Mouse (Mus musculus): ENCODE data around the gene Mib2. TPM values are rescaled to one million over a fixed set of nuclear protein-coding genes. Genes with fewer than 3 reads are reported as not detected.

Gene Mib2
- total RNA-seq, 2 experiments from 2014 or later = 111 to 114 TPM

DNA sequence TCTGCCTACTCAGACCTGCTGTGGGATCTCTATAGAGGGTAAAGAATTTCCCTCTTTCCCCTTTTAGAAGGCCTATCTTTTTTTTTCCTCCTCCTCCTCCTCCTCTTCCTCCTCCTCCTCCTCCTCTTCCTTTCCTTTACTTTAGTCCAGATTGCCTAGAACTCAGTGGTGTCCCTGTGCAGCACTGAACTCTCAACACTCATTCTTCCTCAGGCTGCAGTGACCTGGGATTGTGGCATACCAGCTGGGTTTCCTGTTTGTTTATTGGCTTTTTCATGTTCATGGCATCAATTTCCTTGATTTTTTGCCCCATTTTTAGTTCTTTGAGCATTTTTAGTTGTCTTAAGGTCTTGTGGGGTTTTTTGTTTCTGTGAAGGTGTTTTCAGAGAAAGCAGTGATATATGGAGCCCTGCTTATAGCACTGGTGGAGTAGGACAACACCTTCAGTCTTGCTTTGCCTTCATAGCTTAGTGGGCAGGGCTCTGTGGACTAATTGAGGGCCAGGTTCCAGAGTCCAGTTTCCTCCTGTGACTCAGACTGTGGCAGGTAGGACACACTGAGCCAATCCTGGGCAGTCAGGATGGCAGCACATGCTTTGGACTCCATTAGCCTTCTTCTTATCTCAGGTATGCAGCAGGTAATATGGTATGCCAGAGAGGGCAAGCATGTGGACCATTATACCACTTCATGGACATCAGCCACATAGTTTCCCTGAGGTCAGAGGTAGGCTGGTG lies 33.1 kb downstream of the Mib2 start:
- TF ChIP-seq CTCF (conservative IDR thresholded peaks at IDR 0.05) = no peak
- no peak overlapping the region for H3K27ac ChIP-seq
- no peak overlapping the region for H3K4me3 ChIP-seq
- DNase-seq (ENCODE audit: low spot score in 2 of 2) = no peak

DNA sequence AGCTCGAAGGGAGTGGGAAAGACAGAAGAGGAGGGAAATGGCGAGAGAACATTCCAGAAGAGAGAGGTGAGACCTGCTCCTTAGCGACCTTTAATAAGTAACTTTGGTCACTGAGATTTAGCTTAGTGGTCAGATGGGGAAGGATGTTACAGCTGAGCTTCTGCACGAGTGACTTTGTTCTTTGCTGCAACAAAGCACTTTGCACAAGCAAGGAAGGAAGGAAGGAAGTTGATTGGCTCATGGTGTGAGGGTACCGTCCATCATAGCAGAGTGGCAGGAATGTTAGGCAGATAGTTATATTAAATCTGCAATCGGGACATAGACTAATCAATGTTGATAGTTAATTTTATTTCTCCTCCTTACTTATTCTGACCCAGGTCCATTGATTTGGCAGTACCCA lies 38.7 kb downstream of the Mib2 start:
- TF ChIP-seq CTCF (conservative IDR thresholded peaks at IDR 0.05) = no peak
- no peak for DNase-seq (ENCODE audit: low spot score in 2 of 2)
- H3K27ac ChIP-seq = no peak overlapping the region
- no peak overlapping the region for H3K4me3 ChIP-seq

- Histone ChIP-seq H3K27ac (peak within 1 kb of the TSS; percentile 97), H3K4me3 (peak within 1 kb of the TSS; percentile 94)
- TF ChIP-seq CTCF (conservative IDR thresholded peaks at IDR 0.05) = no peak
- DNase-seq (ENCODE audit: low spot score in 2 of 2) = peak; percentile 96
Observed at GRCm38 (mm10) chr4:155624338-155625291, 44.4 kb downstream of the Mib2 start, which contains the start of gene Cdk11b. Gene Cdk11b, plus strand, starts transcription at chr4:155624854.

GRCm38 (mm10) chr4:155618321-155618720 lies 50.7 kb downstream of the Mib2 start:
- H3K4me3 ChIP-seq = no peak overlapping the region
- DNase-seq (ENCODE audit: low spot score in 2 of 2) = no peak
- peak overlapping the region; percentile 43 for H3K27ac ChIP-seq
- no peak for TF ChIP-seq CTCF (conservative IDR thresholded peaks at IDR 0.05)

DNA sequence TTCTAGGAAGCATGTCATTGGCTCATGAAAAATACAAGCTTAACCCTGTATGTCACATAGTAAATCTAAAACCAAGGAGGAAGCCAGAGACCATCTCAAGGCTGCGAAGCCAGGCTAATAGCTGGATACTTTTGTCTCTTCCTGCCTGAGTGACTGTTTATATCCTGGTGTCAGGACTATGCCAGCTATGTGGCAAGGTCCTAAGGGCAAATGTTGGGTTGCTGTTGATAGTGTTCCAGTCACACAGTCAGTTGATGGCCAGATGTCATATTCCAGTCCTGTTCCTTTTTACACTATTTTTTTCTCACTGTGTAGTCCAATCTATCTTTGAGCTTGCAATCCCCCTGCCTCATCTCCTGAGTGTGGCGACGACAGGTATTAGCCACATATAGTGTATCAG lies 55.7 kb downstream of the Mib2 start:
- no peak overlapping the region for H3K27ac ChIP-seq
- DNase-seq (ENCODE audit: low spot score in 2 of 2) = no peak
- no peak overlapping the region for H3K4me3 ChIP-seq
- no peak for TF ChIP-seq CTCF (conservative IDR thresholded peaks at IDR 0.05)

GRCm38 (mm10) chr4:155611860-155612259 lies 57.1 kb downstream of the Mib2 start:
- Histone ChIP-seq H3K4me3 (no peak overlapping the region), H3K27ac (no peak overlapping the region)
- no peak for DNase-seq (ENCODE audit: low spot score in 2 of 2)
- no peak for TF ChIP-seq CTCF (conservative IDR thresholded peaks at IDR 0.05)

DNA sequence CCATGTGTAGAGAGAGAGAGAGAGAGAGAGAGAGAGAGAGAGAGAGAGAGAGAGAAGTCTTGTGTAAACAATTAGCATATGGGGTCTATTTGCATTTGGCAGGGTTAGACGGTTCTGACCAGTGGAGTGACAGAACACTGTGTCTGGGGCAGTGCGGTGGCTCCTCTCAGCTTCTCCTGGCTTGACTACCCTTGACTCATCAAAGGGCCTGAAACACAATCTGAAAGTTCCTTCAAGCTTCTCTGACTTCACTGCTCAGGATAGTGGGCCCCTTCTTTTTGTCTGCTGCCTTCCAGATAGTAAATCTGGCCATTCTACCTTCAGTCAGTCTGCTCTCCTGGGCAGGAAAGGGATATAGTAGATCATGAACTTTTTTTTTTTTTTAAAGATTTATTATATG lies 62.2 kb downstream of the Mib2 start:
- no peak for DNase-seq (ENCODE audit: low spot score in 2 of 2)
- TF ChIP-seq CTCF (conservative IDR thresholded peaks at IDR 0.05) = no peak
- Histone ChIP-seq H3K4me3 (no peak overlapping the region), H3K27ac (no peak overlapping the region)

DNA sequence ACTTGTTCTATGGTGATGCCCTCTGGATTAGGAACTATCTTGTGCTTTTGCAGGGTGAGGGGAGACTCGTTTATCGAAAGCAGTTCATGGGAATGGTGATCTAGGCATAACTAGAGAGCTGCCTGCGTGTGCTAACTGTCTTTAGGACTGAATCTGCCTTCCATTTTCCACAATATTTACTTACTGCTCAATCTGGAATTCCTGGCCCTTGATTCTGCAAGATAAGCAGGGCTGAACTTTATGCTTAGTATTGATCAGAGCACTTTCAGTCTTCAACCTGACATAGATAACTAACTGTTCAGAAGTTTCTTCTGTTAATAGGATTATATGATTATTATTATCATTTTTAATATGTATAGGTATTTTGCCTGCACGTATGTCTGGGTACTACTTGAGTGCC lies 63.9 kb downstream of the Mib2 start:
- no peak for TF ChIP-seq CTCF (conservative IDR thresholded peaks at IDR 0.05)
- no peak for DNase-seq (ENCODE audit: low spot score in 2 of 2)

More for the DNA sequence above, 63.9 kb downstream of the Mib2 start:
- no peak overlapping the region for H3K4me3 ChIP-seq
- no peak overlapping the region for H3K27ac ChIP-seq

Other genes starting within 250 kb of the Mib2 start
- 1 to 10 TPM; 5.0 to 6.7 TPM for gene Tmem52, start 200.1 kb downstream of the Mib2 start, total RNA-seq (2021)
- gene Gnb1, start 177.8 kb downstream of the Mib2 start, total RNA-seq (2021) = 100 to 1,000 TPM; 718 to 729 TPM
- gene Nadk, start 106.8 kb downstream of the Mib2 start, total RNA-seq (2021) = 10 to 100 TPM; 61.2 to 63.5 TPM
- gene Slc35e2, start 67.8 kb downstream of the Mib2 start, total RNA-seq (2021) = 10 to 100 TPM; 39.7 to 40.3 TPM
- 10 to 100 TPM; 43.6 to 48.8 TPM for gene Cdk11b, start 44.3 kb downstream of the Mib2 start, total RNA-seq (2021)
- gene Gm10563, start 23.8 kb downstream of the Mib2 start, total RNA-seq (2021) = not detected
- gene Mmp23, start 15.8 kb downstream of the Mib2 start, total RNA-seq (2021) = 1 to 10 TPM; 2.7 to 3.4 TPM
- 10 to 100 TPM; 26.5 to 27.9 TPM for gene Fndc10, start 25.1 kb upstream of the Mib2 start, total RNA-seq (2021)
- gene Ssu72, start 35.6 kb upstream of the Mib2 start, total RNA-seq (2021) = 10 to 100 TPM; 90.9 to 92.8 TPM
- 10 to 100 TPM; 32.7 to 39.0 TPM for gene Tmem240, start 65.6 kb upstream of the Mib2 start, total RNA-seq (2021)
- gene Atad3a, start 91.9 kb upstream of the Mib2 start, total RNA-seq (2021) = 10 to 100 TPM; 49.9 to 51.4 TPM
- 1 to 10 TPM; 9.6 to 9.8 TPM for gene Vwa1, start 105.5 kb upstream of the Mib2 start, total RNA-seq (2021)
- 10 to 100 TPM; 24.0 to 24.8 TPM for gene Tmem88b, start 116.7 kb upstream of the Mib2 start, total RNA-seq (2021)
- under 1 TPM in 1 of 2 experiments, not detected in 1; 0.32 TPM for gene Ankrd65, start 121.2 kb upstream of the Mib2 start, total RNA-seq (2021)
- 10 to 100 TPM; 86.6 to 89.6 TPM for gene Mrpl20, start 133.7 kb upstream of the Mib2 start, total RNA-seq (2021)
- 10 to 100 TPM; 79.4 to 94.2 TPM for gene Ccnl2, start 143.3 kb upstream of the Mib2 start, total RNA-seq (2021)
- 100 to 1,000 TPM; 102 to 105 TPM for gene Aurkaip1, start 162.1 kb upstream of the Mib2 start, total RNA-seq (2021)
- 10 to 100 TPM in 1 of 2 experiments, 1 to 10 TPM in 1; 8.4 to 10.6 TPM for gene Mxra8, start 170.5 kb upstream of the Mib2 start, total RNA-seq (2021)
- gene Dvl1, start 178.2 kb upstream of the Mib2 start, total RNA-seq (2021) = 10 to 100 TPM; 80.8 to 81.9 TPM
- under 1 TPM; 0.33 to 0.44 TPM for gene Tas1r3, start 194.2 kb upstream of the Mib2 start, total RNA-seq (2021)
- 10 to 100 TPM; 29.2 to 31.7 TPM for gene Cptp, start 200.2 kb upstream of the Mib2 start, total RNA-seq (2021)
- gene Ints11, start 200.3 kb upstream of the Mib2 start, total RNA-seq (2021) = 10 to 100 TPM; 33.7 to 35.8 TPM
- 10 to 100 TPM; 62.3 to 68.1 TPM for gene Pusl1, start 222.6 kb upstream of the Mib2 start, total RNA-seq (2021)
- gene Acap3, start 222.6 kb upstream of the Mib2 start, total RNA-seq (2021) = 100 to 1,000 TPM; 121 to 129 TPM